ENCODE assay signal across 36 mouse cellular contexts in the genomic region with DNA sequence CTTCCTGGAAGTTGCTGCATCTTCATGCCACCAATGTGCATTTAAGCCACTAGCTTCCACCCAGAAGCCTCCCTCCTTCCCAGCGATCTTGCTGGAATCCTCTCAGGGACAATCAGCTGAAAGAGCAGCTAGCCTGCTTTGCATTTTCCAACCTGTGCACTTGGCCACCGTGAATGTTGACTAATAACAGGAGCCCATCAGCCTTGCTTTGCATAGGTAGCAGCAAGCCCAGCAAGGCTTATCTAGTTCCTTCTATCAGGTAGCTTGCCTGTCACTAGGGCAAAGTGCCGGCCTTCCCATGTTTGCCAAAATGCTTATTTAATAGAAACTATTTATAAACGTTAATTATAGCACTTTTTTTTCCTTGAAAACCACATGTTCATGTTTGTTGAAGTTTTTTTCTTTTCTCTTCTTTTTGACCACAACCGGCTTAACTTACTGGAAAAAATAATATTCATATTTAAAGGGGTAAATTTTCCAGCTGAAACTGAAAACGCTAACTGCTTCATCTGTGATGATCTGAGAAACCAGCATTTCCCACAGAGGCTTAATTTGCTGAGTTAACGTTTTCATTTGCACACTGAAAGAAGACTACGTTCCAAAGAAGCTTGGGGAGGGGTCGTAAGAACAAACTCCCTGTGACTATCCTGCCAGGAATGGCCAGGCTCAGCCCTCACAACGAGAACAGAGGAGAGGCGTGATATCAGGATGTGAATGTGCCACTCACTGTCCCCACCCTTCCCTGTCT. TPM values are rescaled to one million over a fixed set of nuclear protein-coding genes. Genes with fewer than 3 reads are reported as not detected.
"Had no signal": no experiment of that assay in that cellular context is flagged by ENCODE, and none has a peak within 500 bp of the region (broad histone marks: within the 10 kb centered on the region; RNA-seq: fewer than 3 reads in every experiment).

No protein-coding gene starts in this region.

- H3K27ac ChIP-seq: heart, adult 2 months; heart, embryonic 13.5 days; heart, embryonic 15.5 days; hindbrain, embryonic 10.5 days; hindbrain, embryonic 12.5 days; hindbrain, embryonic 14.5 days; limb, embryonic 13.5 days; limb, embryonic 15.5 days; liver, embryonic 12.5 days; liver, embryonic 14.5 days had no signal

- H3K4me1 ChIP-seq: heart, embryonic 13.5 days; heart, embryonic 15.5 days; hindbrain, embryonic 10.5 days; hindbrain, embryonic 12.5 days; limb, embryonic 13.5 days; limb, embryonic 15.5 days; liver, embryonic 12.5 days had no signal

- ATAC-seq: hindbrain, embryonic 16.5 days; intestine, embryonic 16.5 days; liver, embryonic 12.5 days had no signal

- H3K4me3 ChIP-seq: heart, adult 2 months; heart, embryonic 13.5 days; heart, embryonic 15.5 days; hindbrain, embryonic 10.5 days; hindbrain, embryonic 12.5 days; limb, embryonic 13.5 days; limb, embryonic 15.5 days; liver, embryonic 12.5 days had no signal

- DNase-seq: gastrocnemius, postnatal 14 days; gastrocnemius, postnatal 36 days; heart, adult 11 months; heart, adult 2 months; heart, postnatal 14 days; heart, postnatal 4 days; kidney, adult 18-20 months; kidney, adult 8-10 months; kidney, postnatal 10 days; kidney, postnatal 25 days; layer of hippocampus, adult 9-11 months; layer of hippocampus, postnatal 36 days; left cerebral cortex, postnatal 4 days had no signal

- H3K9me3 ChIP-seq: heart, embryonic 13.5 days; heart, embryonic 15.5 days; hindbrain, embryonic 10.5 days; hindbrain, embryonic 12.5 days; limb, embryonic 13.5 days; limb, embryonic 15.5 days; liver, embryonic 12.5 days had no signal

- H3K36me3 ChIP-seq: heart, embryonic 13.5 days; heart, embryonic 15.5 days; hindbrain, embryonic 10.5 days; hindbrain, embryonic 12.5 days; limb, embryonic 13.5 days; limb, embryonic 15.5 days; liver, embryonic 12.5 days had no signal

- H3K9ac ChIP-seq: heart, embryonic 13.5 days; heart, embryonic 15.5 days; hindbrain, embryonic 12.5 days; hindbrain, embryonic 14.5 days; limb, embryonic 13.5 days; limb, embryonic 15.5 days; liver, embryonic 12.5 days; liver, embryonic 14.5 days had no signal

RNA-seq across cellular contexts. Expression of a gene that starts 3.2 kb away (rescaled TPM):
- total RNA-seq: gastrocnemius, adult 18-20 months; gastrocnemius, adult 8-10 months; gastrocnemius, postnatal 14 days; gastrocnemius, postnatal 36 days; heart, adult 2 months; heart, postnatal 14 days; heart, postnatal 4 days; layer of hippocampus, postnatal 36 days; left cerebral cortex, adult 18-20 months; left cerebral cortex, postnatal 10 days; left cerebral cortex, postnatal 4 days; liver, adult 2 months had no signal
- polyA plus RNA-seq: gonadal fat pad, adult 2 months; heart, adult 2 months; heart, embryonic 11.5 days; heart, embryonic 13.5 days; heart, embryonic 15.5 days; heart, postnatal 0 days; hindbrain, embryonic 10.5 days; hindbrain, embryonic 12.5 days; hindbrain, embryonic 14.5 days; hindbrain, embryonic 16.5 days; intestine, embryonic 14.5 days; intestine, embryonic 16.5 days; kidney, embryonic 14.5 days; kidney, embryonic 16.5 days; limb, embryonic 11.5 days; limb, embryonic 13.5 days; limb, embryonic 15.5 days; liver, adult 2 months; liver, embryonic 12.5 days; liver, embryonic 14.5 days had no signal
